Mouse (Mus musculus) liver, embryonic 16.5 days (tissue): Measurements from ENCODE around the gene Slc39a13. TPM values are rescaled to one million over a fixed set of nuclear protein-coding genes. Genes with fewer than 3 reads are reported as not detected.
A peak's percentile ranks its signal among the peaks of the same experiment; 100 is the strongest.

Experiments used
- ATAC-seq: fragments of 200-750 bp; cut with Nextera tagmentation; 2 replicates; pipeline ENCODE4 v1.8.0; 2017; ENCODE audit warnings: low read depth, mild to moderate bottlenecking, moderate number of reproducible peaks, moderate library complexity
- H3K27ac ChIP-seq: fragments of 300-500 bp; sonication (generic); 2 replicates; pipeline ENCODE4 v1.5.1; 2014; ENCODE audit warnings: mild to moderate bottlenecking, low read length
- H3K27me3 ChIP-seq: fragments of 300-500 bp; sonication (generic); 2 replicates; pipeline ENCODE4 v1.6.1; 2014; ENCODE audit warnings: low read depth, low read length, mixed read lengths; ENCODE audit not compliant: control insufficient read depth, insufficient read depth
- H3K36me3 ChIP-seq: fragments of 300-500 bp; sonication (generic); 2 replicates; pipeline ENCODE4 v1.6.1; 2014; ENCODE audit warnings: mild to moderate bottlenecking; ENCODE audit not compliant: control insufficient read depth, insufficient read depth
- H3K4me1 ChIP-seq: fragments of 300-500 bp; sonication (generic); 2 replicates; pipeline ENCODE4 v1.6.1; 2014; ENCODE audit warnings: low read depth, low read length, mixed read lengths; ENCODE audit not compliant: control insufficient read depth
- H3K4me2 ChIP-seq: fragments of 300-500 bp; sonication (generic); 2 replicates; pipeline ENCODE4 v1.6.1; 2014; ENCODE audit warnings: low read depth, low read length, mixed read lengths
- H3K4me3 ChIP-seq: fragments of 300-500 bp; sonication (generic); 2 replicates; pipeline ENCODE4 v1.5.1; 2014; ENCODE audit warnings: low read depth, mild to moderate bottlenecking, low read length
- H3K9ac ChIP-seq: fragments of 300-500 bp; sonication (generic); 2 replicates; pipeline ENCODE4 v1.6.1; 2014; ENCODE audit warnings: low read depth, low read length
- H3K9me3 ChIP-seq: fragments of 300-500 bp; sonication (generic); replicated peaks from 2 replicates; pipeline ENCODE4 v1.6.1; 2016; ENCODE audit warnings: low read length; ENCODE audit not compliant: control insufficient read depth
- WGBS: fragments of 180-500 bp; shearing (Covaris S2); extraction: QIAGEN DNeasy Blood & Tissue Kit; methylation state at CpG from one replicate; pipeline ENCODE4 v1.1.7; 2014; ENCODE audit not compliant: insufficient replicate concordance; 5-methylcytosine and 5-hydroxymethylcytosine counted together
- polyA plus RNA-seq: library from polyadenylated mRNA; unstranded; fragments of >200 nt; fragmentation: Nextera tagmentation; extraction: Ambion mirVana; gene quantifications from 2 replicates; pipeline ENCODE4 v1.2.1, GENCODE M21; 2015

The Slc39a13 gene
- polyA plus RNA-seq, 1 experiment from 2014 or later: 12.2 TPM

DNA sequence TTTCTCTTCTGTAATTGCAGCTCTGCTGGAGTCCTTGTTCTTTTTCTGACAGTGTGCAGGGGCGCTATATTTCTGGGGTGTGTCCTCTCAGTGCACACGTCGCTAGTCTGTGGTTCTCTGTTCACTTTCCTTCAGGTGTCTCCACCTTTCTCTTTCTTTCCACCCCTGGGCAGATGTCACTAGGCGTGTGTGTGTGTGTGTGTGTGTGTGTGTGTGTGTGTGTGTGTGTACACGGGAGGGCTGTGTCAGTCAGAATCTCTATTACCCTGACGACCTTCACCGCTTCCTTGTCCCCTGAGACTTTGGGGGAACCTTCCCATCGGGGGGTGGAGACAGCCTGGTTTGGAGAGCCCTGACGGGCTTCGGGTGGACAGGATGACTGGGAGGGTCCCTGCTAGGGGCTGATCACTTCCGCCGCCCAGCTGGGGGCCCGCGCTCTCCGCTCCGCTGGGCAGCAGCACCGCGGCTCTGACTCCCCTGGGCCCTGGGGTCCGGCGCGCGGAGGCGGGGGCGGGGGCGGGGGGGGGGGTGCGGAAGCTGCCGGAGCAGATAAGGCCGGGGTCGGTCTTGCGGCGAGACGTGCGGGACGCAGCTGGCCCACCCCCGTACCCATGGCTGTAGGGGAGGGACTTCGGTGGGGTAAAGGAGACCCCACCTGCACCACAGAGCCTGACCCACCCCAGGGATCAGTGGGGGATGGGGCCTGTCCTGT is 8.3 kb upstream of the Slc39a13 start:
- peak overlapping the region; percentile 56 for H3K4me3 ChIP-seq
- peak overlapping the region; percentile 14; the same call in 1 of the 2 replicates for H3K27ac ChIP-seq
- no peaks in the 10 kb centered on the region for H3K27me3 ChIP-seq
- no peaks in the 10 kb centered on the region for H3K36me3 ChIP-seq
- peak overlapping the region; percentile 81 for H3K4me2 ChIP-seq
- peak; percentile 17; the same call in 1 of the 2 replicates for ATAC-seq
- H3K9me3 ChIP-seq: no peaks in the 10 kb centered on the region
- H3K4me1 ChIP-seq: peaks cover 11% of the 10 kb centered on the region
- WGBS: under 1% methylated on average over 36 of the region's 36 CpGs
- peak overlapping the region; percentile 56 for H3K9ac ChIP-seq

DNA sequence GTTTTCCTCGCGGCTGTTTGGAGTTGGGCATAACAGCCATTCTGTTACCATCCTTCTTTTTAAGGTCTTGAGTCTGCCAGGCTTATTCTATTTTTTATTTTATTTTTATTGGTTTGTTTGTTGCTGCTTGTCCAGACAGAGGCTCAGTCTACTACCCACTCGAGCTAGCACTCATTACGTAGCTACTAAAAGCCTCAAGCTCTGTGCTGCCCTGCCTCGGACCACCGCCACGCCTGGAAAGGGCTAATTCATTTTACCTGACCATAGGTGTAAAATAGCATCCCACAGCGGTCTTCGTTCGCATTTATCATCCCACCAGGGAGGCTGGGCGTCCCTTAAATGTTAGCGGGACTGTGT is 7.7 kb upstream of the Slc39a13 start:
- H3K36me3 ChIP-seq: no peaks in the 10 kb centered on the region
- H3K4me1 ChIP-seq: peaks cover 9% of the 10 kb centered on the region
- ATAC-seq: no peak
- H3K4me3 ChIP-seq: no peak overlapping the region
- H3K9ac ChIP-seq: no peak overlapping the region
- H3K4me2 ChIP-seq: peak overlapping the region; percentile 81
- no peaks in the 10 kb centered on the region for H3K9me3 ChIP-seq
- WGBS: 25% methylated on average over 12 of the region's 12 CpGs
- no peaks in the 10 kb centered on the region for H3K27me3 ChIP-seq
- H3K27ac ChIP-seq: no peak overlapping the region

DNA sequence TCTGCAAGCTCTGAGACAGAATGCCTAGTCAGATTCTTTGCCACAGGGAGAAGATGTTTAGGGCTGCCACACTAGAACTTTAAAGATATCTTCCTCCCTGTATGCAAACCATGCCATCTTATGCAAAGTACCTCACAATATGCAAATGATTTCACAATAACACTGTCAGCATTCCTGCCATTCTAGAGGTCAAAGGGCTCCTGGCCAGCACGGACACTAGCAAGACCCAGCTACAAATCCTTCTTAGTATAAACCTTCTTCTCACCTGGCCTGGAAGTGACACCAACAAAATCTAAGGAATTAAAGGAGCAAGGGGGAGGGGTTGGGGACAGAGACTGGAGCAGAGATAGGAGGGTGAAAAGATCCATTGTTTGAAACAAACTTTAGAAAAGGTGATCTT is 1.9 kb upstream of the Slc39a13 start:
- WGBS: 47% methylated on average over 1 of the region's 1 CpGs
- no peak for ATAC-seq
- Histone ChIP-seq H3K27ac (no peak overlapping the region), H3K4me2 (no peak overlapping the region), H3K27me3 (no peaks in the 10 kb centered on the region), H3K9ac (no peak overlapping the region), H3K4me3 (no peak overlapping the region), H3K36me3 (no peaks in the 10 kb centered on the region), H3K4me1 (peaks cover 24% of the 10 kb centered on the region), H3K9me3 (no peaks in the 10 kb centered on the region)

DNA sequence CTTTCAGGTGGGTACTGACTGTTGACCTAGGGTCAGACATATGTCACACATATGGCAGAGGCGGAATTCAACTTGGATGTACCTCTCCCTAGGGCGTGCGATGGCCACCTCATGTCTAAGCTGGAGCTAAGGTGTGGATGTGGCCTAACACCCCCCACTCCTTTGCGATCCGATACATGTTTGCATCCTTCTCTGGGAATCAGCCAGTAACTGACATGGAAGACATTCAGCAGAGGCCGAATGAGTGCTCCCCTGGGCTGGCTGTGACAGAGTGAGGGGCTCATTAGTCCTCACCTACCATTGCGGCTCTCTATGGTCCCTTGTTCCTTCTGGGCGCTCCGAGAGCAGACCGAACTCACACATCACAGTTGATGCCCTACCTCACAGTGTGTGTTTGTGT is 842 bp upstream of the Slc39a13 start:
- no peak for ATAC-seq
- peak overlapping the region; percentile 80; the same call in 1 of the 2 replicates for H3K27ac ChIP-seq
- peak overlapping the region; percentile 79; the same call in 1 of the 2 replicates for H3K9ac ChIP-seq
- no peaks in the 10 kb centered on the region for H3K27me3 ChIP-seq
- H3K9me3 ChIP-seq: no peaks in the 10 kb centered on the region
- WGBS: 79% methylated on average over 10 of the region's 10 CpGs
- no peaks in the 10 kb centered on the region for H3K36me3 ChIP-seq
- H3K4me1 ChIP-seq: peaks cover 24% of the 10 kb centered on the region
- peak overlapping the region; percentile 94 for H3K4me2 ChIP-seq
- H3K4me3 ChIP-seq: 0 out of 2 replicates have a peak overlapping the region, but pooled peaks have one; percentile 80

DNA sequence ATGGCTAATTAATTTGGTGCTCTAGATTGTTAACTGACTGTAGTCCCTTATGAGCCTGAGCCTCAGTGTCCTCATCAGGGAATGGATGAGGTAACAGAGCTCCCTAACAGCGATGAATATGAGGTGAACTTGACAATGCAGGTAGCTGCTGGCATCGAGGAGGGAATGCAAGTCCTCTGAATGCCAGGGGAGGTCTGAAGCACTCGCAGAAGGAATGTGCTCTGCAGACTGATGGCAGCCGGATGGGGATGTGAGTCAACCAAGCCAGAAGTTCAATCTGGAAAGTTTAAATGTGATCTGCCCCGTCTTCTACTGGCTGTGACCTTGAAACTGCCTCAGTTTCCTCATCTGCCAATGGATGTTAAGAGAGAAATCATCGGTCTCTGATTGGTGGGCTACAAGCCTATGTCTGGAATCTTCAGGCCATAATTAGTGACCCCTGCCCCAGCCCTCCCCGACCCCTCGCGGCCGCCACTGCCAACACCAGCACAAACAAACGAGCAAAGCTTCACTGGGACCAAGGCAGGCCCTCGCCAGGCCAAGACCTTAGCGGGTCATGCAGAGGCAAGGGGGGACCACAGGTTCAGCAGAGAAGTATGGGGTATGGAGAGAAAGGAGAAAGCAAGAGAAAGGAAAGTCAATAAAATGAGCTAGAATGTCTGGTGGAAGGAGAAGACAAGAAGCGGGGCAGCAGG is 764 bp downstream of the Slc39a13 start:
- H3K36me3 ChIP-seq: peaks cover 3% of the 10 kb centered on the region; the same call in 1 of the 2 replicates
- no peaks in the 10 kb centered on the region for H3K27me3 ChIP-seq
- 9% methylated on average over 14 of the region's 14 CpGs for WGBS
- H3K9ac ChIP-seq: peak overlapping the region; percentile 79
- no peak for ATAC-seq
- H3K4me1 ChIP-seq: peaks cover 24% of the 10 kb centered on the region
- H3K4me2 ChIP-seq: peak overlapping the region; percentile 94
- H3K9me3 ChIP-seq: no peaks in the 10 kb centered on the region
- peak overlapping the region; percentile 80 for H3K4me3 ChIP-seq
- H3K27ac ChIP-seq: peak overlapping the region; percentile 80

DNA sequence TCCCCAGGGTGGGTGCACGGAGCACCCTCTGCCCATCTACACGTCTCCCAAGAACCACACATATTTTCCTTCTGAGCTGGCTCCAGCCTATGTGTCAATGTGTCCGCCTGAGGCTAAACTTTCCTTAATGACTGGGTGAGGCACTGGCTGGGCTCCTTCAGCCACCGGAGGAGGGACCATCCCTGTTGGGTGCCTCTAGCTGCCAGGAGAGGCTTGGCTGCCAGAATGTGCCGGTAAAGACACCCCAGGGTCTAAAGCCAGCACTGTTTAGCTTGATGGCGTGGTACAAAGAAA is 1.4 kb downstream of the Slc39a13 start:
- 69% methylated on average over 6 of the region's 6 CpGs for WGBS
- Histone ChIP-seq H3K9me3 (no peaks in the 10 kb centered on the region), H3K27ac (no peak overlapping the region), H3K4me1 (peaks cover 24% of the 10 kb centered on the region), H3K36me3 (peaks cover 6% of the 10 kb centered on the region; the same call in 1 of the 2 replicates), H3K4me2 (peak overlapping the region; percentile 94), H3K27me3 (no peaks in the 10 kb centered on the region), H3K4me3 (no peak overlapping the region; the same call in 1 of the 2 replicates), H3K9ac (no peak overlapping the region; the same call in 1 of the 2 replicates)
- ATAC-seq: no peak

DNA sequence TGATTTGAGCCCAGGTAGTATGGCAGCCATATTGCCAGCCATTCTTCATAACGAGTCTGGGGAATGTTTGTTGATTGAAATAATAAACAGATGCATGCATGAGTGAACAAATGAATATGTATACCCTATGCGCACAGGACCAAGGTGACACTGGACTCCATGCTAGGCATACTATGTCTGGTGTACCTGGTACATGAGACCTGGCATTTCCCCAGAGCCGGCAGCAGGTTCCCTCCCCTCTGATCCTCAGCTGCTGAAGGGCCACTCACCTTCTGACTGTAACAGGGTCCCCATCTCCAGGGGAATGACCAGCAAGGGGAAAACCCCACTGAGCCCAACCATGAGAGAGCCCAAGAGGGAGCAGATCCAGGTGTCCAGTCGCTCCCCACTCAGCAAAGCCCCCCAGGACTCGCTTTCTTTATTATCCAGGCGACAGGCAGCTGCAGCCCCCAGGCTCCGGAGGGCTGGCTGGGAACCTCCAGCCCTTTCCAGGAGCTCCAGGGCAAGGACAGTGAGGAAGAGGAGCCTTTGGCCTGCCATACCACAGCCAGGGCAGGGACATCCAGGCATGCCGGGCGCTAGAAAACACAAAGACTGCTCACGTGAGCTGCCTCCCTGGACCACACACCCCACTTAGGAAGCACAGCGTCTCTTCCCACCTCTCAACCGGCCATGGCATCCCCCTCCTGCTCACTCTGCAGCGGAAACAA is 1.9 kb downstream of the Slc39a13 start:
- Histone ChIP-seq H3K4me1 (peaks cover 24% of the 10 kb centered on the region), H3K4me3 (no peak overlapping the region; the same call in 1 of the 2 replicates), H3K27ac (no peak overlapping the region), H3K27me3 (no peaks in the 10 kb centered on the region), H3K9me3 (no peaks in the 10 kb centered on the region), H3K36me3 (peaks cover 6% of the 10 kb centered on the region), H3K9ac (no peak overlapping the region; the same call in 1 of the 2 replicates), H3K4me2 (peak overlapping the region; percentile 94; the same call in 1 of the 2 replicates)
- WGBS: 74% methylated on average over 13 of the region's 13 CpGs
- no peak for ATAC-seq

DNA sequence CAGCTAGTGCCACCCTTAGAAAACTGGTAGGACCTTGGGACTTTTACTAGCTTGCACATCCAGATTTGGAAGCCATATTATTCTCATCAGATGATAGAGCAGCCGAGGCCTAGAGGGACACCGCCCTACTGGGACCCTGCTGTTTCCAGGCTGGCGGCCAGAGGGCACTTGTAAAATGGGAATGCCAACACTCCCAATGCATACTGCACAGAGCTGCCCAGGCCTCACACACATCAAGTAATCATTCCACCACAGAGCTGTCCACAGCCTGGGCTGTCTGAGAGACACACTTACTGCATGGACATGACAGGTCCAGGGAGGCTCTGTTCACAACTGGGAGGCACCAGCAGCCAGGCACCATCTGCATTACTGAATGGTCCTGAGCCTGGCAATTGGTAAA is 3.8 kb downstream of the Slc39a13 start:
- Histone ChIP-seq H3K9me3 (no peaks in the 10 kb centered on the region), H3K4me1 (peaks cover 28% of the 10 kb centered on the region), H3K36me3 (peaks cover 22% of the 10 kb centered on the region), H3K4me2 (no peak overlapping the region), H3K27ac (no peak overlapping the region), H3K4me3 (no peak overlapping the region), H3K9ac (no peak overlapping the region), H3K27me3 (no peaks in the 10 kb centered on the region)
- ATAC-seq: no peak
- WGBS: 73% methylated on average over 3 of the region's 3 CpGs
